Mouse (Mus musculus): ENCODE results near the gene Smurf2. TPM values are rescaled to one million over a fixed set of nuclear protein-coding genes. Genes with fewer than 3 reads are reported as not detected.

Gene Smurf2
- polyA plus RNA-seq, 2 experiments: 21.2 to 22.1 TPM

GRCm38 (mm10) chr11:106851438-106851837, 69.1 kb downstream of the Smurf2 start:
- no peak for TF ChIP-seq POLR2A (IDR thresholded peaks at IDR 0.05; ENCODE audit: borderline replicate concordance, extremely low read depth, insufficient read depth, insufficient read length)
- WGBS: 61% methylated on average over 2 of the region's 2 CpGs
- Histone ChIP-seq H3K27ac (replicated peaks; ENCODE audit: low read depth, low read length) (no peak overlapping the region), H3K36me3 (ENCODE audit: control insufficient read depth, insufficient read depth, low read length) (peaks cover 64% of the 10 kb centered on the region), H3K4me2 (replicated peaks; ENCODE audit: low read depth, low read length, severe bottlenecking) (no peak overlapping the region), H3K9me3 (ENCODE audit: control insufficient read depth, low read length) (no peaks in the 10 kb centered on the region), H3K4me3 (replicated peaks; ENCODE audit: low read length) (no peak overlapping the region), H3K9ac (ENCODE audit: low read depth, low read length, severe bottlenecking) (no peak overlapping the region), H3K27me3 (ENCODE audit: control insufficient read depth, insufficient read depth, low read length) (no peaks in the 10 kb centered on the region), H3K4me1 (ENCODE audit: control insufficient read depth, insufficient read depth, low read length) (no peaks in the 10 kb centered on the region)
- peak; percentile 36 for DNase-seq (ENCODE audit: low spot score)
- no peak for ATAC-seq (ENCODE audit: low FRiP score, low read depth)

- no peaks in the 10 kb centered on the region for H3K27me3 ChIP-seq (ENCODE audit: control insufficient read depth, insufficient read depth, low read length)
- H3K9me3 ChIP-seq (ENCODE audit: control insufficient read depth, low read length): no peaks in the 10 kb centered on the region
- H3K4me3 ChIP-seq (replicated peaks; ENCODE audit: low read length): no peak overlapping the region
- H3K4me1 ChIP-seq (ENCODE audit: control insufficient read depth, insufficient read depth, low read length): no peaks in the 10 kb centered on the region
- ATAC-seq (ENCODE audit: low FRiP score, low read depth): no peak
- no peak for TF ChIP-seq POLR2A (IDR thresholded peaks at IDR 0.05; ENCODE audit: borderline replicate concordance, extremely low read depth, insufficient read depth, insufficient read length)
- no peak for DNase-seq (ENCODE audit: low spot score)
- H3K27ac ChIP-seq (replicated peaks; ENCODE audit: low read depth, low read length): no peak overlapping the region
- H3K9ac ChIP-seq (ENCODE audit: low read depth, low read length, severe bottlenecking): no peak overlapping the region
- WGBS: 90% methylated on average over 3 of the region's 3 CpGs
- H3K36me3 ChIP-seq (ENCODE audit: control insufficient read depth, insufficient read depth, low read length): peaks cover 63% of the 10 kb centered on the region
- no peak overlapping the region for H3K4me2 ChIP-seq (replicated peaks; ENCODE audit: low read depth, low read length, severe bottlenecking)
These were observed 78.5 kb downstream of the Smurf2 start for GRCm38 (mm10) chr11:106842002-106842401.

- no peak for DNase-seq (ENCODE audit: low spot score)
- peaks cover 81% of the 10 kb centered on the region for H3K36me3 ChIP-seq (ENCODE audit: control insufficient read depth, insufficient read depth, low read length)
- no peak overlapping the region for H3K4me3 ChIP-seq (replicated peaks; ENCODE audit: low read length)
- 81% methylated on average over 7 of the region's 7 CpGs for WGBS
- no peaks in the 10 kb centered on the region for H3K4me1 ChIP-seq (ENCODE audit: control insufficient read depth, insufficient read depth, low read length)
- no peak for ATAC-seq (ENCODE audit: low FRiP score, low read depth)
- TF ChIP-seq POLR2A (IDR thresholded peaks at IDR 0.05; ENCODE audit: borderline replicate concordance, extremely low read depth, insufficient read depth, insufficient read length): no peak
- no peaks in the 10 kb centered on the region for H3K9me3 ChIP-seq (ENCODE audit: control insufficient read depth, low read length)
- no peak overlapping the region for H3K27ac ChIP-seq (replicated peaks; ENCODE audit: low read depth, low read length)
- H3K27me3 ChIP-seq (ENCODE audit: control insufficient read depth, insufficient read depth, low read length): no peaks in the 10 kb centered on the region
- H3K9ac ChIP-seq (ENCODE audit: low read depth, low read length, severe bottlenecking): no peak overlapping the region
- no peak overlapping the region for H3K4me2 ChIP-seq (replicated peaks; ENCODE audit: low read depth, low read length, severe bottlenecking)
These were observed 92.4 kb downstream of the Smurf2 start for GRCm38 (mm10) chr11:106828079-106828478.

- ATAC-seq (ENCODE audit: low FRiP score, low read depth): no peak
- Histone ChIP-seq H3K36me3 (ENCODE audit: control insufficient read depth, insufficient read depth, low read length) (peaks cover 79% of the 10 kb centered on the region), H3K27me3 (ENCODE audit: control insufficient read depth, insufficient read depth, low read length) (no peaks in the 10 kb centered on the region), H3K4me3 (replicated peaks; ENCODE audit: low read length) (no peak overlapping the region), H3K4me1 (ENCODE audit: control insufficient read depth, insufficient read depth, low read length) (no peaks in the 10 kb centered on the region), H3K9ac (ENCODE audit: low read depth, low read length, severe bottlenecking) (no peak overlapping the region), H3K27ac (replicated peaks; ENCODE audit: low read depth, low read length) (no peak overlapping the region), H3K9me3 (ENCODE audit: control insufficient read depth, low read length) (no peaks in the 10 kb centered on the region), H3K4me2 (replicated peaks; ENCODE audit: low read depth, low read length, severe bottlenecking) (no peak overlapping the region)
- DNase-seq (ENCODE audit: low spot score): no peak
- 85% methylated on average over 10 of the region's 10 CpGs for WGBS
- no peak for TF ChIP-seq POLR2A (IDR thresholded peaks at IDR 0.05; ENCODE audit: borderline replicate concordance, extremely low read depth, insufficient read depth, insufficient read length)
These were observed 96.1 kb downstream of the Smurf2 start for GRCm38 (mm10) chr11:106824403-106824802.

GRCm38 (mm10) chr11:106823741-106824140, 96.8 kb downstream of the Smurf2 start:
- H3K36me3 ChIP-seq (ENCODE audit: control insufficient read depth, insufficient read depth, low read length): peaks cover 81% of the 10 kb centered on the region
- DNase-seq (ENCODE audit: low spot score): no peak
- H3K27ac ChIP-seq (replicated peaks; ENCODE audit: low read depth, low read length): no peak overlapping the region
- no peak for ATAC-seq (ENCODE audit: low FRiP score, low read depth)
- no peak overlapping the region for H3K4me2 ChIP-seq (replicated peaks; ENCODE audit: low read depth, low read length, severe bottlenecking)
- H3K4me1 ChIP-seq (ENCODE audit: control insufficient read depth, insufficient read depth, low read length): peaks cover 6% of the 10 kb centered on the region
- no peak overlapping the region for H3K9ac ChIP-seq (ENCODE audit: low read depth, low read length, severe bottlenecking)
- TF ChIP-seq POLR2A (IDR thresholded peaks at IDR 0.05; ENCODE audit: borderline replicate concordance, extremely low read depth, insufficient read depth, insufficient read length): no peak
- H3K9me3 ChIP-seq (ENCODE audit: control insufficient read depth, low read length): no peaks in the 10 kb centered on the region
- H3K27me3 ChIP-seq (ENCODE audit: control insufficient read depth, insufficient read depth, low read length): no peaks in the 10 kb centered on the region
- H3K4me3 ChIP-seq (replicated peaks; ENCODE audit: low read length): no peak overlapping the region
- 96% methylated on average over 8 of the region's 8 CpGs for WGBS

- H3K36me3 ChIP-seq (ENCODE audit: control insufficient read depth, insufficient read depth, low read length): peaks cover 82% of the 10 kb centered on the region
- H3K9me3 ChIP-seq (ENCODE audit: control insufficient read depth, low read length): no peaks in the 10 kb centered on the region
- no peak for TF ChIP-seq POLR2A (IDR thresholded peaks at IDR 0.05; ENCODE audit: borderline replicate concordance, extremely low read depth, insufficient read depth, insufficient read length)
- DNase-seq (ENCODE audit: low spot score) (no peak), ATAC-seq (ENCODE audit: low FRiP score, low read depth) (no peak)
- H3K27me3 ChIP-seq (ENCODE audit: control insufficient read depth, insufficient read depth, low read length): no peaks in the 10 kb centered on the region
- H3K9ac ChIP-seq (ENCODE audit: low read depth, low read length, severe bottlenecking): no peak overlapping the region
- peaks cover 12% of the 10 kb centered on the region for H3K4me1 ChIP-seq (ENCODE audit: control insufficient read depth, insufficient read depth, low read length)
- H3K4me2 ChIP-seq (replicated peaks; ENCODE audit: low read depth, low read length, severe bottlenecking): no peak overlapping the region
- WGBS: 84% methylated on average over 5 of the region's 5 CpGs
- H3K4me3 ChIP-seq (replicated peaks; ENCODE audit: low read length): no peak overlapping the region
- no peak overlapping the region for H3K27ac ChIP-seq (replicated peaks; ENCODE audit: low read depth, low read length)
These were observed 97.6 kb downstream of the Smurf2 start for GRCm38 (mm10) chr11:106822911-106823310.

All from limb, embryonic 14.5 days (tissue).